Mouse (Mus musculus) thymus, adult 2 months (tissue): ENCODE results near the gene Dolpp1. TPM values are rescaled to one million over a fixed set of nuclear protein-coding genes. Genes with fewer than 3 reads are reported as not detected.
"Not testable (repeated sequence)": the region's sequence is repeated elsewhere in the genome, so short reads cannot be mapped to it uniquely, and the experiment has no call there.

Source experiments
- DNase-seq: peaks from one replicate; pipeline ENCODE4 v3.0.0; 2021
- H3K27ac ChIP-seq: fragments of 200-500 bp; 2 replicates; pipeline ENCODE4 v1.5.1; 2012; ENCODE audit warnings: low read length, control low read depth; ENCODE audit not compliant: control insufficient read depth, insufficient read depth
- H3K27me3 ChIP-seq: fragments of 200-500 bp; 2 replicates; pipeline ENCODE4 v1.6.1; 2012; ENCODE audit warnings: mild to moderate bottlenecking, low read length, moderate library complexity, mixed read lengths; ENCODE audit not compliant: control insufficient read depth, insufficient read depth
- H3K36me3 ChIP-seq: fragments of 200-500 bp; 2 replicates; pipeline ENCODE4 v1.6.1; 2012; ENCODE audit warnings: mild to moderate bottlenecking, low read length, moderate library complexity; ENCODE audit not compliant: control insufficient read depth, insufficient read depth
- H3K4me1 ChIP-seq: fragments of 200-500 bp; replicated peaks from 2 replicates; pipeline ENCODE4 v1.6.1; 2012; ENCODE audit warnings: low read length; ENCODE audit not compliant: control insufficient read depth, insufficient read depth
- H3K4me3 ChIP-seq: fragments of 200-500 bp; 2 replicates; pipeline ENCODE4 v1.5.1; 2012; ENCODE audit warnings: mild to moderate bottlenecking, low read length, control low read depth, moderate library complexity; ENCODE audit not compliant: control insufficient read depth, insufficient read depth
- CTCF ChIP-seq: fragments of 200-500 bp; IDR thresholded peaks from 2 replicates; pipeline ENCODE4 v1.5.1; 2012; ENCODE audit warnings: mild to moderate bottlenecking, control low read depth, low read length, moderate library complexity, borderline replicate concordance; ENCODE audit not compliant: control insufficient read depth, poor library complexity, insufficient read depth; ENCODE audit errors: extremely low read depth
- POLR2A ChIP-seq: fragments of 200-500 bp; IDR thresholded peaks from 2 replicates; pipeline ENCODE4 v1.6.1; 2012; ENCODE audit warnings: mild to moderate bottlenecking, low read length, control low read depth, moderate library complexity; ENCODE audit not compliant: control insufficient read depth, poor library complexity, insufficient read depth; ENCODE audit errors: extremely low read depth
- WGBS: fragments of 180-500 bp; shearing (Covaris S2); methylation state at CpG from one replicate; pipeline ENCODE4 v1.1.7; 2018; 5-methylcytosine and 5-hydroxymethylcytosine counted together
- polyA plus RNA-seq: library from polyadenylated mRNA; depleted of rRNA; stranded (reverse); fragments of >200 nt; gene quantifications from 2 replicates; pipeline ENCODE4 v1.2.3, GENCODE M21; 2012

Dolpp1 gene
- polyA plus RNA-seq, 1 experiment, result 98.9 TPM

GRCm38 (mm10) chr2:30414101-30414500, 22.0 kb downstream of the Dolpp1 start:
- 81% methylated on average over 4 of the region's 4 CpGs for WGBS
- no peak overlapping the region for H3K4me3 ChIP-seq
- no peak overlapping the region for H3K27ac ChIP-seq
- peaks cover 13% of the 10 kb centered on the region for H3K4me1 ChIP-seq
- no peaks in the 10 kb centered on the region for H3K36me3 ChIP-seq
- TF ChIP-seq POLR2A, result no peak
- no peak for TF ChIP-seq CTCF
- no peak for DNase-seq
- H3K27me3 ChIP-seq, result no peaks in the 10 kb centered on the region

- no peaks in the 10 kb centered on the region for H3K36me3 ChIP-seq
- WGBS, result 84% methylated on average over 5 of the region's 5 CpGs
These were observed 22.6 kb downstream of the Dolpp1 start for GRCm38 (mm10) chr2:30414681-30415080.

GRCm38 (mm10) chr2:30415157-30415935, 23.3 kb downstream of the Dolpp1 start, which contains the start of gene Crat:
Gene Crat, minus strand, starts transcription at chr2:30415813.
- WGBS, result 4% methylated on average over 58 of the region's 58 CpGs
- Histone ChIP-seq H3K4me1 (peaks cover 13% of the 10 kb centered on the region), H3K4me3 (peak within 1 kb of the TSS; percentile 60), H3K27ac (peak within 1 kb of the TSS; percentile 52; the same call in 1 of the 2 replicates), H3K27me3 (no peaks in the 10 kb centered on the region), H3K36me3 (no peaks in the 10 kb centered on the region)
- TF ChIP-seq CTCF, result no peak
- TF ChIP-seq POLR2A, result no peak
- DNase-seq, result peak; percentile 71

More at GRCm38 (mm10) chr2:30414681-30415080, 22.6 kb downstream of the Dolpp1 start:
- Histone ChIP-seq H3K4me1 (peaks cover 13% of the 10 kb centered on the region), H3K4me3 (no peak overlapping the region), H3K27ac (no peak overlapping the region), H3K27me3 (no peaks in the 10 kb centered on the region)
- no peak for TF ChIP-seq CTCF
- no peak for TF ChIP-seq POLR2A
- no peak for DNase-seq

GRCm38 (mm10) chr2:30415936-30416648, 24.0 kb downstream of the Dolpp1 start, which contains the start of gene Ptpa:
Gene Ptpa, plus strand, starts transcription at chr2:30416039.
- TF ChIP-seq CTCF, result peak; percentile 59; the same call in 1 of the 2 replicates
- peak; percentile 95 for TF ChIP-seq POLR2A
- H3K27me3 ChIP-seq, result no peaks in the 10 kb centered on the region
- peaks cover 13% of the 10 kb centered on the region for H3K4me1 ChIP-seq
- H3K4me3 ChIP-seq, result peak within 1 kb of the TSS; percentile 60
- WGBS, result under 1% methylated on average over 67 of the region's 67 CpGs
- no peaks in the 10 kb centered on the region for H3K36me3 ChIP-seq
- peak; percentile 93 for DNase-seq
- H3K27ac ChIP-seq, result peak within 1 kb of the TSS; percentile 52; the same call in 1 of the 2 replicates

DNA sequence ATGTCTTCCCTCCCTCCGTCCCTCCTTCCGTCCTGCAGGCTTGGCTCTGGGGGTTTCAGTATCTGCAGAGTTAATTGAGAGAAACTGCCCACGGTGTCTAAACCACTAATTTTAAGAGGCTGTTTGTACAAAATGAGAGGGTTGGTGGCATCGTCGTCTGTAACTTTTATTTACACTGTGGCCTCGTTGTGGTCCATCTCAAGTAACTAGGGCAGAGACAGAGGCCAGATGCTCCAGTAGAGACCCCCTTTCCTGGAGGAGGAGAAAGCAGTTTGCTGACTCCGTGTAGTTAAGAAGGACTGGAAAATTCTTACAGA, 24.6 kb downstream of the Dolpp1 start:
- TF ChIP-seq POLR2A, result no peak
- TF ChIP-seq CTCF, result no peak
- H3K27me3 ChIP-seq, result no peaks in the 10 kb centered on the region
- no peak overlapping the region; the same call in 1 of the 2 replicates for H3K27ac ChIP-seq
- peak overlapping the region; percentile 60 for H3K4me3 ChIP-seq
- WGBS, result 1% methylated on average over 7 of the region's 7 CpGs
- no peaks in the 10 kb centered on the region for H3K36me3 ChIP-seq
- H3K4me1 ChIP-seq, result peaks cover 13% of the 10 kb centered on the region
- DNase-seq, result no peak

DNA sequence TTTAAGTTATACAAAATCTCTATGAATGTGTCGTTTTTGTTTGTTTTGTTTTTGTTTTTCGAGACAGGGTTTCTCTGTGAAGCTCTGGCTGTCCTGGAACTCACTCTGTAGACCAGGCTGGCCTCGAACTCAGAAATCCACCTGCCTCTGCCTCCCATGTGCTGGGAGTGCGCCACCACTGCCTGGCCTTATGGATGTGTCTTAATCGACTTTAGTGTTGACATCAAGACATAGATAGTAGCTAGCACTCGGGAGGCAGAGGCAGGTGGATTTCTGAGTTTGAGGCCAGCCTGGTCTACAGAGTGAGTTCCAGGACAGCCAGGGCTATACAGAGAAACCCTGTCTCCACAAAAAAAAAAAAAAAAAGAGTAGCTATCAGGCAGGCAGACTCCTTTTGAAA, 25.1 kb downstream of the Dolpp1 start:
- H3K27me3 ChIP-seq, DNase-seq, H3K27ac ChIP-seq, H3K4me3 ChIP-seq, H3K36me3 ChIP-seq: not testable (repeated sequence)
- WGBS, result 48% methylated on average over 6 of the region's 6 CpGs
- peaks cover 13% of the 10 kb centered on the region for H3K4me1 ChIP-seq
